Mouse (Mus musculus) hindbrain, embryonic 16.5 days (tissue): ENCODE measurements around the gene Numb. TPM values are rescaled to one million over a fixed set of nuclear protein-coding genes. Genes with fewer than 3 reads are reported as not detected.
"Not testable (repeated sequence)": the region's sequence is repeated elsewhere in the genome, so short reads cannot be mapped to it uniquely, and the experiment has no call there.

Source experiments
- ATAC-seq: fragments of 200-750 bp; cut with Nextera tagmentation; 2 replicates; pipeline ENCODE4 v1.8.0; 2017; ENCODE audit warnings: moderate TSS enrichment, moderate library complexity
- H3K27ac ChIP-seq: fragments of 300-500 bp; sonication (generic); 2 replicates; pipeline ENCODE4 v1.5.1; 2014; ENCODE audit warnings: low read depth, mild to moderate bottlenecking, control low read depth, low read length, moderate library complexity
- H3K27me3 ChIP-seq: fragments of 300-500 bp; sonication (generic); replicated peaks from 2 replicates; pipeline ENCODE4 v1.6.1; 2014; ENCODE audit warnings: low read length; ENCODE audit not compliant: control insufficient read depth, insufficient read depth
- H3K36me3 ChIP-seq: fragments of 300-500 bp; sonication (generic); 2 replicates; pipeline ENCODE4 v1.6.1; 2014; ENCODE audit warnings: mild to moderate bottlenecking, low read length, moderate library complexity, mixed read lengths; ENCODE audit not compliant: control insufficient read depth, insufficient read depth
- H3K4me1 ChIP-seq: fragments of 300-500 bp; sonication (generic); 2 replicates; pipeline ENCODE4 v1.6.1; 2014; ENCODE audit warnings: low read depth, low read length; ENCODE audit not compliant: control insufficient read depth, insufficient read depth
- H3K4me2 ChIP-seq: fragments of 300-500 bp; sonication (generic); 2 replicates; pipeline ENCODE4 v1.6.1; 2014; ENCODE audit warnings: mild to moderate bottlenecking, low read length, control low read depth, moderate library complexity
- H3K4me3 ChIP-seq: fragments of 300-500 bp; sonication (generic); 2 replicates; pipeline ENCODE4 v1.5.1; 2014; ENCODE audit warnings: mild to moderate bottlenecking, low read length, control low read depth, moderate library complexity
- H3K9ac ChIP-seq: fragments of 300-500 bp; sonication (generic); 2 replicates; pipeline ENCODE4 v1.6.1; 2014; ENCODE audit warnings: low read depth, mild to moderate bottlenecking, control low read depth, low read length, moderate library complexity
- H3K9me3 ChIP-seq: fragments of 300-500 bp; sonication (generic); 2 replicates; pipeline ENCODE4 v1.6.1; 2014; ENCODE audit warnings: mild to moderate bottlenecking, low read length, moderate library complexity; ENCODE audit not compliant: control insufficient read depth
- WGBS: fragments of 180-500 bp; shearing (Covaris S2); extraction: QIAGEN DNeasy Blood & Tissue Kit; methylation state at CpG from one replicate; pipeline ENCODE4 v1.1.7; 2014; 5-methylcytosine and 5-hydroxymethylcytosine counted together
- polyA plus RNA-seq: library from polyadenylated mRNA; unstranded; fragments of >200 nt; fragmentation: Nextera tagmentation; extraction: Ambion mirVana; gene quantifications from 2 replicates; pipeline ENCODE4 v1.2.1, GENCODE M21; 2015

Numb gene
- polyA plus RNA-seq, 1 experiment from 2014 or later: 15.7 TPM

- ATAC-seq: no peak
- H3K4me3 ChIP-seq: no peak overlapping the region
- H3K4me2 ChIP-seq: no peak overlapping the region
- H3K27me3 ChIP-seq: no peaks in the 10 kb centered on the region
- H3K4me1 ChIP-seq: peaks cover 15% of the 10 kb centered on the region
- 83% methylated on average over 8 of the region's 8 CpGs for WGBS
- no peak overlapping the region for H3K9ac ChIP-seq
- H3K36me3 ChIP-seq: no peaks in the 10 kb centered on the region
- no peaks in the 10 kb centered on the region for H3K9me3 ChIP-seq
- H3K27ac ChIP-seq: no peak overlapping the region
These were observed 25.6 kb upstream of the Numb start for GRCm38 (mm10) chr12:83947260-83947811.

- H3K27ac ChIP-seq: no peak overlapping the region
- no peak overlapping the region for H3K4me3 ChIP-seq
- no peak for ATAC-seq
- H3K36me3 ChIP-seq: no peaks in the 10 kb centered on the region
- H3K9ac ChIP-seq: no peak overlapping the region
- no peaks in the 10 kb centered on the region for H3K4me1 ChIP-seq
- H3K4me2 ChIP-seq: no peak overlapping the region
- no peaks in the 10 kb centered on the region for H3K9me3 ChIP-seq
- 81% methylated on average over 3 of the region's 3 CpGs for WGBS
- H3K27me3 ChIP-seq: no peaks in the 10 kb centered on the region
These were observed 20.2 kb upstream of the Numb start for GRCm38 (mm10) chr12:83941938-83942337.

GRCm38 (mm10) chr12:83940031-83940430 lies 18.3 kb upstream of the Numb start:
- Histone ChIP-seq H3K36me3 (no peaks in the 10 kb centered on the region), H3K4me2 (no peak overlapping the region), H3K4me1 (no peaks in the 10 kb centered on the region), H3K9ac (no peak overlapping the region), H3K27ac (no peak overlapping the region), H3K9me3 (no peaks in the 10 kb centered on the region), H3K4me3 (no peak overlapping the region), H3K27me3 (no peaks in the 10 kb centered on the region)
- no peak for ATAC-seq
- WGBS: 65% methylated on average over 4 of the region's 4 CpGs

GRCm38 (mm10) chr12:83939332-83939731 lies 17.6 kb upstream of the Numb start:
- 73% methylated on average over 2 of the region's 2 CpGs for WGBS
- H3K4me1 ChIP-seq: no peaks in the 10 kb centered on the region
- no peak overlapping the region for H3K27ac ChIP-seq
- H3K9me3 ChIP-seq: no peaks in the 10 kb centered on the region
- no peak for ATAC-seq
- no peak overlapping the region for H3K9ac ChIP-seq
- H3K36me3 ChIP-seq: no peaks in the 10 kb centered on the region
- no peak overlapping the region for H3K4me3 ChIP-seq
- no peaks in the 10 kb centered on the region for H3K27me3 ChIP-seq
- no peak overlapping the region for H3K4me2 ChIP-seq

- H3K9me3 ChIP-seq, H3K27me3 ChIP-seq, ATAC-seq, H3K4me1 ChIP-seq, H3K36me3 ChIP-seq, H3K4me3 ChIP-seq, H3K4me2 ChIP-seq, H3K9ac ChIP-seq, H3K27ac ChIP-seq: not testable (repeated sequence)
- WGBS: 48% methylated on average over 1 of the region's 1 CpGs
These were observed 16.9 kb upstream of the Numb start for GRCm38 (mm10) chr12:83938592-83938991.

- 74% methylated on average over 10 of the region's 10 CpGs for WGBS
- H3K9ac ChIP-seq: no peak overlapping the region
- no peak for ATAC-seq
- no peaks in the 10 kb centered on the region for H3K36me3 ChIP-seq
- H3K9me3 ChIP-seq: no peaks in the 10 kb centered on the region
- H3K4me1 ChIP-seq: no peaks in the 10 kb centered on the region
- no peak overlapping the region for H3K4me3 ChIP-seq
- H3K27me3 ChIP-seq: no peaks in the 10 kb centered on the region
- H3K27ac ChIP-seq: no peak overlapping the region
- H3K4me2 ChIP-seq: no peak overlapping the region
These were observed 15.9 kb upstream of the Numb start for GRCm38 (mm10) chr12:83937600-83937999.

GRCm38 (mm10) chr12:83929186-83929804 lies 7.6 kb upstream of the Numb start:
- no peak for ATAC-seq
- no peak overlapping the region for H3K9ac ChIP-seq
- no peaks in the 10 kb centered on the region for H3K4me1 ChIP-seq
- no peaks in the 10 kb centered on the region for H3K27me3 ChIP-seq
- H3K27ac ChIP-seq: no peak overlapping the region
- no peaks in the 10 kb centered on the region for H3K36me3 ChIP-seq
- H3K4me2 ChIP-seq: no peak overlapping the region
- H3K9me3 ChIP-seq: no peaks in the 10 kb centered on the region
- 26% methylated on average over 2 of the region's 2 CpGs for WGBS
- no peak overlapping the region for H3K4me3 ChIP-seq

- WGBS: 88% methylated on average over 4 of the region's 4 CpGs
- Histone ChIP-seq H3K9ac (no peak overlapping the region), H3K4me3 (no peak overlapping the region), H3K36me3 (no peaks in the 10 kb centered on the region), H3K9me3 (no peaks in the 10 kb centered on the region), H3K4me2 (no peak overlapping the region), H3K27ac (no peak overlapping the region), H3K27me3 (no peaks in the 10 kb centered on the region), H3K4me1 (peaks cover 3% of the 10 kb centered on the region; the same call in 1 of the 2 replicates)
- no peak for ATAC-seq
These were observed 6.0 kb upstream of the Numb start for GRCm38 (mm10) chr12:83927747-83928146.

- no peaks in the 10 kb centered on the region for H3K9me3 ChIP-seq
- H3K4me3 ChIP-seq: no peak overlapping the region
- H3K27me3 ChIP-seq: no peaks in the 10 kb centered on the region
- H3K4me2 ChIP-seq: no peak overlapping the region
- no peak for ATAC-seq
- no peaks in the 10 kb centered on the region for H3K36me3 ChIP-seq
- peaks cover 6% of the 10 kb centered on the region for H3K4me1 ChIP-seq
- H3K27ac ChIP-seq: no peak overlapping the region
- no peak overlapping the region for H3K9ac ChIP-seq
- 75% methylated on average over 2 of the region's 2 CpGs for WGBS
These were observed 4.3 kb upstream of the Numb start for GRCm38 (mm10) chr12:83926061-83926460.
